Mouse (Mus musculus): ENCODE measurements around the gene Nlrc5. TPM values are rescaled to one million over a fixed set of nuclear protein-coding genes. Genes with fewer than 3 reads are reported as not detected.
A peak's percentile ranks its signal among the peaks of the same experiment; 100 is the strongest.

The Nlrc5 gene
- polyA plus RNA-seq, 1 experiment = 12.0 TPM

- TF ChIP-seq POLR2A (IDR thresholded peaks at IDR 0.05; ENCODE audit: borderline replicate concordance, extremely low read depth, low read depth, low read length) = no peak
- no peak for TF ChIP-seq CTCF (IDR thresholded peaks at IDR 0.05; ENCODE audit: insufficient read depth, low read length)
- DNase-seq = no peak
- WGBS = 78% methylated on average over 7 of the region's 7 CpGs
- Histone ChIP-seq H3K4me3 (replicated peaks; ENCODE audit: extremely low read depth, low read depth, low read length) (no peak overlapping the region), H3K4me1 (ENCODE audit: control insufficient read depth, insufficient read depth, low read length) (no peaks in the 10 kb centered on the region)
Measured at GRCm38 (mm10) chr8:94476846-94477245, 42.7 kb downstream of the Nlrc5 start.

DNA sequence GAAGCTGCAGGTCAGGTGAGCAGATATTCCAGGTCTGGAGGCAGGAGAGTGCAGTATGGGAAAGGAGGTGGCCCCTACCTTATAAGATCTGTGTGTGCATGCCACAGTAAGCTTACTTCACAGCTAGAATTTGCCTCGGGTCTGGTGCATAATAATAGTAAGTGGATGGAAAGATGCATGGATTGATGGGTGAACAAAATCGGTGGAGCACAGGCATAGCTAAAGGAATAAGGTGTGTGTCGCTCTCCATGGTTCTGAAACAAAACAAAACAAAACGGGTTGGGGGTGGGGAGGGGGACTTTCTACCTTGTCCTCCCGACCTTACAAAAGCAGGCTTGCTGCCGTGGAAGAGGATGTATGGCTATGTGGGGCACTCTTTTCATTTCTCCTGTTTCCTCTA is 47.9 kb downstream of the Nlrc5 start:
- no peak for TF ChIP-seq CTCF (IDR thresholded peaks at IDR 0.05; ENCODE audit: insufficient read depth, low read length)
- no peak for TF ChIP-seq POLR2A (IDR thresholded peaks at IDR 0.05; ENCODE audit: borderline replicate concordance, extremely low read depth, low read depth, low read length)
- no peak for DNase-seq
- Histone ChIP-seq H3K4me1 (ENCODE audit: control insufficient read depth, insufficient read depth, low read length) (no peaks in the 10 kb centered on the region), H3K4me3 (replicated peaks; ENCODE audit: extremely low read depth, low read depth, low read length) (no peak overlapping the region)
- WGBS = 14% methylated on average over 6 of the region's 6 CpGs

GRCm38 (mm10) chr8:94485288-94485687 is 51.1 kb downstream of the Nlrc5 start:
- 20% methylated on average over 3 of the region's 3 CpGs for WGBS
- no peak for DNase-seq
- Histone ChIP-seq H3K4me3 (replicated peaks; ENCODE audit: extremely low read depth, low read depth, low read length) (peak overlapping the region; percentile 44), H3K4me1 (ENCODE audit: control insufficient read depth, insufficient read depth, low read length) (no peaks in the 10 kb centered on the region)
- no peak for TF ChIP-seq CTCF (IDR thresholded peaks at IDR 0.05; ENCODE audit: insufficient read depth, low read length)
- TF ChIP-seq POLR2A (IDR thresholded peaks at IDR 0.05; ENCODE audit: borderline replicate concordance, extremely low read depth, low read depth, low read length) = no peak

GRCm38 (mm10) chr8:94485882-94486281 is 51.7 kb downstream of the Nlrc5 start:
- peak; percentile 54 for TF ChIP-seq CTCF (IDR thresholded peaks at IDR 0.05; ENCODE audit: insufficient read depth, low read length)
- no peak for TF ChIP-seq POLR2A (IDR thresholded peaks at IDR 0.05; ENCODE audit: borderline replicate concordance, extremely low read depth, low read depth, low read length)
- WGBS = 17% methylated on average over 2 of the region's 2 CpGs
- Histone ChIP-seq H3K4me3 (replicated peaks; ENCODE audit: extremely low read depth, low read depth, low read length) (peak overlapping the region; percentile 44), H3K4me1 (ENCODE audit: control insufficient read depth, insufficient read depth, low read length) (no peaks in the 10 kb centered on the region)
- peak; percentile 57 for DNase-seq

GRCm38 (mm10) chr8:94488016-94488415 is 53.9 kb downstream of the Nlrc5 start:
- 63% methylated on average over 2 of the region's 2 CpGs for WGBS
- no peak for DNase-seq
- no peak overlapping the region for H3K4me3 ChIP-seq (replicated peaks; ENCODE audit: extremely low read depth, low read depth, low read length)
- TF ChIP-seq POLR2A (IDR thresholded peaks at IDR 0.05; ENCODE audit: borderline replicate concordance, extremely low read depth, low read depth, low read length) (no peak), CTCF (IDR thresholded peaks at IDR 0.05; ENCODE audit: insufficient read depth, low read length) (no peak)
- H3K4me1 ChIP-seq (ENCODE audit: control insufficient read depth, insufficient read depth, low read length) = no peaks in the 10 kb centered on the region

DNA sequence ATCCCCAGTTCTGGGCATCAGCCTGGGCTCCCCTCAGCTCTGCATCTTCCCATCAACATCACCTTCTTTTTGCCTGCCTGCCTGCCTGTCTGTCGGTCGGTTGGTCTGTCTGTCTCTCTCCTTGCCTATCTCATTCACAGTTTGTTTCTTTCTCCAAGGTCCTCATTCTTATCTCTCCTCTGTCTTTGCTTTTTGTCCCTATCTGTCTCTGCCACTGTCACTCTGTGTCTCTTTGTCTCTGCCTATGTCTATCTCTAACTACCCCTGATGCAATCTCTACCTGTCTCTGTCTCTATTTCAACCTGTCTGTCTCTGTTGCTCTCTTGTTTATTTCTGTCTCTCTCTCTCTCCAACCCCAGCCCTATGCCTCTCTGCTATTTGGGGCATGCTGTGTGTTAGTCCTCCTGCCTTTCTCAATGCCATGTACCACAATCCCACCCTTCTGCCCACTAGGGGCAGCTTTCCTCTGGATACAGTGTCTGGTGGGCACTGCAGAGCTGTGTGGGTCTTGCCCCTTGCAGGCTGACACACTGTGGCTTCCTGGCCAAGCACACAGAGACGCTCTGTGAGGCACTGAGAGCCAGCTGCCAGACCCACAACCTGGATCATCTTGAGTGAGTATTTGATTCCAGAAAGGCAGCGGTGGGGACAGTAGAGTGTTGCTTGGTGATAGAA is 55.8 kb downstream of the Nlrc5 start:
- TF ChIP-seq POLR2A (IDR thresholded peaks at IDR 0.05; ENCODE audit: borderline replicate concordance, extremely low read depth, low read depth, low read length) (no peak), CTCF (IDR thresholded peaks at IDR 0.05; ENCODE audit: insufficient read depth, low read length) (no peak)
- H3K4me1 ChIP-seq (ENCODE audit: control insufficient read depth, insufficient read depth, low read length) = no peaks in the 10 kb centered on the region
- WGBS = 51% methylated on average over 4 of the region's 4 CpGs
- DNase-seq = no peak
- no peak overlapping the region for H3K4me3 ChIP-seq (replicated peaks; ENCODE audit: extremely low read depth, low read depth, low read length)

DNA sequence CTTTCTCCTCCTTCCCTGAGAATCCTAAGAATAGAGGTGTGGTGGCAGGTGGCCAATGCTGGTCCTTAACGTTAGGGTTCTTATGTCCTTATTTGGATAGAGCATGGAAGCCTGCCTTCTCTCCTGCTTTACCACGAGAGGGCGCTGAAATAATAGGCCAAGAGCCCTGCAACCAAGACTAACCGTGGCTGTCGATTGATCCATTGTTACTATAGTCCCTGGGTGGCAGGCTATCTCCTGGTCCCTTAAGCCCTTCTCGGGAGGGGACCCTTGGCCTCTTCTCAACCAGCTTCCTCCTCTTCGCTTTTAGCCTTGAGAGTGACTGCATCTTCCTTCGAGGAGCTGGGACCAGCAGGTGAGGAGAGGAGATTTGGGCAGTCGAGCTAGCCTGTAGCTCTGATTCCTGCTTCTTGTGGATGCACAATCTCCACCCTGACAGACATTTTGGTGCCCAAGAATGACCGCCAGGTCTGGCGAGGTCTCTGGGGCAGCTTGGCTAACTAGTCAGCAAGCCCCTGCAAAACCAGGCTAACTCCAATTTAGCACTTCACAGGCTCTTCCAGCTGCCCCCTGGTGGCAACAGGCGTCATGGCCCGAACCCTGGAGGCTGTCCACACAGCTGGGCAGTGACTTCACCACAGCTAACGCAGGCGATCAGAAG is 58.0 kb downstream of the Nlrc5 start:
- TF ChIP-seq POLR2A (IDR thresholded peaks at IDR 0.05; ENCODE audit: borderline replicate concordance, extremely low read depth, low read depth, low read length) = no peak
- peak; percentile 81 for TF ChIP-seq CTCF (IDR thresholded peaks at IDR 0.05; ENCODE audit: insufficient read depth, low read length)
- Histone ChIP-seq H3K4me1 (ENCODE audit: control insufficient read depth, insufficient read depth, low read length) (no peaks in the 10 kb centered on the region), H3K4me3 (replicated peaks; ENCODE audit: extremely low read depth, low read depth, low read length) (no peak overlapping the region)
- WGBS = 9% methylated on average over 15 of the region's 15 CpGs
- DNase-seq = peak; percentile 85

DNA sequence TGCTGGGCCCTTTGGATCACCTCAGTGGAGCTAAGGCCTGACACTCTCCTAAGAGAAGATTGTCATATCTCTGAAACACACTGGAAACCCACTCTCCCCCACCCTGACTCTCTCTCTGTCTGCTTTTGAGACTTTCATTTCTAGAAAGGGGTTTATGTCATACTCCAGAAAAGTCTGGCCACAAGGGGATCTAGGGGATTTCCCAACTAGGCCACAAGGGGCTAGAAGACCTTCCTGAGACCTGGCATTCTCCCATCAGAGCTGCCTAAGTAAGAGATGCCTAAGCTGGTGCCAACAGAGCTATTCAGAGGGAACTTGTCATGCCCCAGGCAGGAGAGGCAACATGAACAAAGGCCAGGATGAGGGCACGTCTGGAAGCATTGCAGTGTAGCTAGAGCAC is 59.1 kb downstream of the Nlrc5 start:
- no peak for DNase-seq
- TF ChIP-seq CTCF (IDR thresholded peaks at IDR 0.05; ENCODE audit: insufficient read depth, low read length) (no peak), POLR2A (IDR thresholded peaks at IDR 0.05; ENCODE audit: borderline replicate concordance, extremely low read depth, low read depth, low read length) (no peak)
- 55% methylated on average over 1 of the region's 1 CpGs for WGBS
- Histone ChIP-seq H3K4me3 (replicated peaks; ENCODE audit: extremely low read depth, low read depth, low read length) (no peak overlapping the region), H3K4me1 (ENCODE audit: control insufficient read depth, insufficient read depth, low read length) (no peaks in the 10 kb centered on the region)

DNA sequence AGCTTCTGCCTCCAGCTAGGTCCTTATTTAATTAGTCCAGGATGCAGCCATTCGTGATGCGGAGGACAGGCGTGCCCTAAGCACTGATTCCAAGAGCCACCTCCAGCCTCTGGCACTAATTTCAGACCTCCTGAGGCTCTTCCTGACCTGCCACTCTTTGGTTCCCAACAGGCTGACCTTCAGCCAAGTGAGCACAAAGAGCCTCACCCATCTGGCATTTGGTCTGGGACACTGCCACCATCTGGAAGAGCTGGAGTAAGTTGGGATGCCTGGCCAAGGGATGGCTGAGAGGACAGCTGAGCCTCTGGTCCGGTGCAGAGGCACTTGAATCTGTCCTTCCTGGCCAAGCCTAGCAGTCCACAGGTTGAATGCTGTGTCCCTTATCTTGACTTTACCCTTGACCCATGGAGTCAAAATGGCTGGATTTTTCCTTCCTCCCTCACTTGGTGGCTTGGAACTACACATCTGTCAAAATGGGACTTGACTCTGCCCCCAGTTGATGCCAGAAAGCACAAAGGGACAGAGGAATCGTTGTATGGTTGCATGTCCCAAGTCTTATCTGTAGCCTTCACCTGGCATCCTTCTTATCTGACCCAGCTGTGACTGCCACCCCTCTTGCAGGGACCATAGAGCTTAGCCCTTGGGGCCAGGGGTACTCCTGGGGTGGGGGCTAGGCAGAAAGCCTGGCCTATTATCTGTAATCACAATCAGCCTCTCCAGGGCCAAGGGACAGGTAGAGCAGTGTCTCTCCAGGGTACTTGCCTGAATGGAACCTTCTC is 81.5 kb downstream of the Nlrc5 start:
- TF ChIP-seq POLR2A (IDR thresholded peaks at IDR 0.05; ENCODE audit: borderline replicate concordance, extremely low read depth, low read depth, low read length) (no peak), CTCF (IDR thresholded peaks at IDR 0.05; ENCODE audit: insufficient read depth, low read length) (no peak)
- 63% methylated on average over 5 of the region's 5 CpGs for WGBS
- DNase-seq = no peak
- Histone ChIP-seq H3K4me3 (replicated peaks; ENCODE audit: extremely low read depth, low read depth, low read length) (no peak overlapping the region), H3K4me1 (ENCODE audit: control insufficient read depth, insufficient read depth, low read length) (no peaks in the 10 kb centered on the region)
